Mouse (Mus musculus) bone marrow, adult 2 months (tissue): ENCODE results near the gene Cd320.

Experiments used
- CTCF ChIP-seq: fragments of 200-500 bp; IDR thresholded peaks from 2 replicates; pipeline ENCODE4 v1.5.1; 2011; ENCODE audit warnings: low read length, control low read depth; ENCODE audit not compliant: control insufficient read depth, insufficient read depth
- POLR2A ChIP-seq: fragments of 200-500 bp; IDR thresholded peaks from 2 replicates; pipeline ENCODE4 v1.6.1; 2011; ENCODE audit warnings: low read depth, mild to moderate bottlenecking, control low read depth, low read length, borderline replicate concordance; ENCODE audit not compliant: control insufficient read depth

DNA sequence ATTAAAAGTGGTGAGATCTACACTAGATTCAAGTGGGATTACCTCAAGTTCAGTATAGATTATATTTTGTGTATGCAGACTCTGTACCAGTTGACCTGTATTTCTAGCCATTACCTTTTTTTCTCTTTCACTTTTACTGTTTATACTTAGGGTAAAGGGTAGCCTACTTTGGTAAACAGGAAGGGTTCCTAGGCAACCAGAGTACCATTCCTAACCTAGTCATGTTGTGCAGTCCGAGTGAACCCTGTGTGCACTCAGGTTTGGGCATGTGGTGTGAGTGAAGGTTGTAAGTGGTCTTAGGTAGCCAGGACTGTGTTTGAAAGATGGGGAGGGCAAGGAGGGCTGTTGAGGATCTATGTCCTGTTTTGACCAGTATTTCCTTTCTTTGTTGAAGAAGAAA, 8.4 kb downstream of the Cd320 start:
- no peak for TF ChIP-seq CTCF
- no peak for TF ChIP-seq POLR2A
